ENCODE assay signal across 21 mouse cellular contexts in genomic region chr13:110573360-110574065, GRCm38 (mm10).
DNase-seq lines count a peak whose midpoint lies in the region; ATAC-seq and TF ChIP-seq lines count a peak whose summit lies in the region.
"Had no signal": no experiment of that assay in that cellular context is flagged by ENCODE, and none has a peak within 500 bp of the region (broad histone marks: within the 10 kb centered on the region; RNA-seq: fewer than 3 reads in every experiment).

No protein-coding gene starts in this region.

- 52% methylated on average over 7 of the region's 7 CpGs for WGBS in hindbrain, embryonic 16.5 days

- H3K4me1 ChIP-seq in hindbrain, embryonic 16.5 days (ENCODE audit: control insufficient read depth, insufficient read depth, low read depth, low read length) = peaks cover 8% of the 10 kb centered on the region
- H3K4me1 ChIP-seq: heart, embryonic 15.5 days; liver, embryonic 12.5 days had no signal

- intact Hi-C loops in heart, postnatal 14 days (cut with DNase I) = no loop called here

- ATAC-seq in hindbrain, embryonic 16.5 days = peak; percentile 54
- ATAC-seq: liver, embryonic 12.5 days had no signal

- no peaks in the 10 kb centered on the region for H3K36me3 ChIP-seq in hindbrain, embryonic 16.5 days (ENCODE audit: control insufficient read depth, insufficient read depth, low read length)
- H3K36me3 ChIP-seq: embryonic facial prominence, embryonic 12.5 days; heart, embryonic 15.5 days; liver, embryonic 12.5 days had no signal

- H3K4me3 ChIP-seq in layer of hippocampus, adult 2 months = no peak overlapping the region
- no peak overlapping the region for H3K4me3 ChIP-seq in hindbrain, embryonic 16.5 days (ENCODE audit: low read length)
- H3K4me3 ChIP-seq: embryonic facial prominence, embryonic 12.5 days; heart, embryonic 15.5 days; liver, embryonic 12.5 days had no signal

- H3K9me3 ChIP-seq in hindbrain, embryonic 16.5 days (ENCODE audit: control insufficient read depth, low read length) = no peaks in the 10 kb centered on the region
- H3K9me3 ChIP-seq: embryonic facial prominence, embryonic 12.5 days; heart, embryonic 15.5 days; liver, embryonic 12.5 days had no signal

- no peaks in the 10 kb centered on the region for H3K27me3 ChIP-seq in hindbrain, embryonic 16.5 days (replicated peaks; ENCODE audit: control insufficient read depth, insufficient read depth, low read length)
- H3K27me3 ChIP-seq: embryonic facial prominence, embryonic 12.5 days; heart, embryonic 15.5 days; liver, embryonic 12.5 days had no signal

- peak overlapping the region; percentile 2; the same call in 1 of the 2 replicates for H3K27ac ChIP-seq in layer of hippocampus, adult 2 months
- peak overlapping the region; percentile 61; the same call in 1 of the 2 replicates for H3K27ac ChIP-seq in hindbrain, embryonic 16.5 days (ENCODE audit: low read depth, low read length)
- H3K27ac ChIP-seq: embryonic facial prominence, embryonic 12.5 days; heart, embryonic 15.5 days; liver, embryonic 12.5 days; stomach, postnatal 0 days had no signal

- no peak overlapping the region for H3K4me2 ChIP-seq in hindbrain, embryonic 16.5 days (ENCODE audit: low read length)
- H3K4me2 ChIP-seq: embryonic facial prominence, embryonic 12.5 days; heart, embryonic 15.5 days; liver, embryonic 12.5 days; lung, embryonic 14.5 days had no signal

- H3K9ac ChIP-seq in hindbrain, embryonic 16.5 days (ENCODE audit: low read depth, low read length) = no peak overlapping the region
- H3K9ac ChIP-seq: embryonic facial prominence, embryonic 12.5 days; heart, embryonic 15.5 days; liver, embryonic 12.5 days; lung, embryonic 14.5 days had no signal

- TF ChIP-seq CTCF in layer of hippocampus, adult 2 months (conservative IDR thresholded peaks at IDR 0.05) = no peak

- DNase-seq in layer of hippocampus, adult 2 months (ENCODE audit: low spot score in 2 of 2) = no peak
- no peak for DNase-seq in layer of hippocampus, adult 9-10 months (ENCODE audit: low spot score)
- peak; percentile 44 for DNase-seq in right cerebral cortex, postnatal 4 days
- no peak for DNase-seq in right cerebral cortex, postnatal 25 days
- DNase-seq in heart, postnatal 14 days = no peak
- DNase-seq in ovary, adult 18-20 months (ENCODE audit: low spot score) = no peak
- DNase-seq in heart, adult 9 months (ENCODE audit: low spot score in 2 of 2) = no peak
- DNase-seq: adrenal gland, postnatal 14 days; cerebellum, adult 8-10 months; heart, adult 18-20 months; kidney, adult 2 months; kidney, postnatal 25 days; layer of hippocampus, postnatal 36 days; lung, embryonic 14.5 days; lung, postnatal 4 days; thymus, postnatal 25 days had no signal
